Mouse (Mus musculus): ENCODE data around the gene Dgkg.

DNA sequence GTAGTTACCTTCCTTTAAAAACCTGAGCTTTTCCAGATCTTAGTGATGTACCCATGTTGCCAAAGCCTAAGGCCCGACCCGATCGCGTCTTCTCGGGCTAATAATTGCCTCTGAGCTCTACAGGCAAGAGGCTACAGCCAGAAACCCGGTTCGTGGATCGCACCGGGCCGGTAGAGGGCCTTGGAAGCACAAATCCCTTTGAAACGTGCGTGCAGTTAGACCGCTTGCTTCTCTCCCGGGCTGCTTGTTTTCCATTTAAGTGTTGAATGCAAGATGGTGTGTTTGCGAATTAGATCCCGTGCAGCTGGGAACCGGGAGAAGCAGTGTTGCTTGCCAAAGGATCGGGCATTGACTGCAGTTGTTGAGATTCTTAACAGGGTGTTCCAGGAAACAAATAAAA is 216.8 kb downstream of the Dgkg start:
- TF ChIP-seq POLR2A (IDR thresholded peaks at IDR 0.05; ENCODE audit: insufficient read depth, low read length) (no peak), CTCF (IDR thresholded peaks at IDR 0.05; ENCODE audit: low read depth, low read length) (no peak)
